Mouse (Mus musculus): ENCODE data around the gene Erc2.
"Not testable (repeated sequence)": the region's sequence is repeated elsewhere in the genome, so short reads cannot be mapped to it uniquely, and the experiment has no call there.

The Erc2 gene

GRCm38 (mm10) chr14:27622176-27622922 is at the start of gene Erc2:
Gene Erc2, plus strand, starts transcription at chr14:27622428.
- DNase-seq (ENCODE audit: low spot score in 2 of 2): peak; percentile 34

DNA sequence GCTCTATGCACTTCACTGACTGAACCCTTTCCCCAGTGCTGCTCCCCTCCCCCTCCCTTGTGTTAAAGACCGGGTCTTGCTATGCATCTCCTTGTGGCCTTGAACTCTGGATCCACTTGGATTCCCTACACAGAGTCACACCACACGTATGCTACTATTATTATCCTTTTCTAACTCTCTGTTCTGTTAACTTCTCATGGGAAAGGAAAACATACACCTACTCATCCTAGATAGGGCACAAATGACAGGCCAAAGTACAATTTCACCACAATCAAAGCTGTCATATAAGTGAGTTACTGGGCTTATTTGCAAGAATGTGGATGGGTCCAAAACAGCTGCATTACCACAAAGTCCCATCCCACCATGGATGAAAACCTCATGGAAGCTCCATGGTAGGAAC is 43.8 kb upstream of the Erc2 start:
- DNase-seq (ENCODE audit: low spot score in 2 of 2): no peak

GRCm38 (mm10) chr14:27589616-27590015 is 32.6 kb upstream of the Erc2 start:
- DNase-seq (ENCODE audit: low spot score in 2 of 2): not testable (repeated sequence)

GRCm38 (mm10) chr14:27592163-27592562 is 30.1 kb upstream of the Erc2 start:
- no peak for DNase-seq (ENCODE audit: low spot score in 2 of 2)

- peak; percentile 45 to 59 for DNase-seq (ENCODE audit: low spot score in 2 of 2)
These were observed 26.0 kb upstream of the Erc2 start for GRCm38 (mm10) chr14:27596265-27596664.

GRCm38 (mm10) chr14:27602136-27602535 is 20.1 kb upstream of the Erc2 start:
- DNase-seq (ENCODE audit: low spot score in 2 of 2): no peak

GRCm38 (mm10) chr14:27607419-27607818 is 14.8 kb upstream of the Erc2 start:
- no peak for DNase-seq (ENCODE audit: low spot score in 2 of 2)

DNA sequence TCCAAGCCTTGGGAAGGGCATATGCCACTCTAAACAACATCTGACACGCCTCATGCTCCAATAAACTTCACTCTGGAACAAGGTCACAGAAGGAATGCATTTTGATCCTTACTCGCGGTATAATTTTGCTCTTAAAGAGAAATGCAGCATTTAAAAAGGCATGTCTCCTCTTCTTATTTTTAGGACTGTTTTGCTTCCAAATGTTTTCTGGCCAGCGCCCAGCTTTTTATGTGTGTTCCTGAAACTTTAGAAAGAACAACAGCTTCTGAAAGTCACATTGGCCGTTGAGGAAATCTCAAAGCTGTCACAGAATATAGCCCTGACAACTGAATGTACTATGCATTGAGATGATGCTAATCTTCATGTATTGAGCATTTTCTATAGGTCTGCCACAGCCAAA is 8.5 kb upstream of the Erc2 start:
- no peak for DNase-seq (ENCODE audit: low spot score in 2 of 2)

GRCm38 (mm10) chr14:27617286-27617685 is 4.9 kb upstream of the Erc2 start:
- no peak for DNase-seq (ENCODE audit: low spot score in 2 of 2)

DNA sequence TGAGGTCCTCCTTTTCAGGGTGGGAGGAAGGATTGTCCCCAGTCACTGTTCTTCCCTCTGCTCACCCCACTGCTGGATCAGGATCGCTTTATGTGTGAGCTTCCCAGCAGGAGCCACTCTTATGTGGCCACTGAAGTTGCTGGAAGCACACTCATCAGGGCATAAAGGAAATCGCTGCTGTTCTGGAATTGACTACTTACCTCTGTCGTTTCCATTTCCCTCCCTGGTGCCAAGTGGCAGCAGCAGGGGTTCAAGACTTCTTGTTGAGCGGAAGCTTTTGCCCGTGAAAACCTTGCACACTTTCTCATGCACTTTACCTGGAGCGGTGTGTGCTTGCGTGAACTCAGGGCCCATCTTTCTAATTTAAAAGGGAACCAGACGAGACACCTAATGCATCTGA is 652 bp upstream of the Erc2 start:
- DNase-seq (ENCODE audit: low spot score in 2 of 2): no peak

- no peak for DNase-seq (ENCODE audit: low spot score in 2 of 2)
These were observed 643 bp downstream of the Erc2 start for GRCm38 (mm10) chr14:27622923-27623219.

GRCm38 (mm10) chr14:27623368-27623767 is 1.1 kb downstream of the Erc2 start:
- peak; percentile 8 for DNase-seq (ENCODE audit: low spot score in 2 of 2)

GRCm38 (mm10) chr14:27628701-27629100 is 6.5 kb downstream of the Erc2 start:
- DNase-seq (ENCODE audit: low spot score in 2 of 2): no peak

DNA sequence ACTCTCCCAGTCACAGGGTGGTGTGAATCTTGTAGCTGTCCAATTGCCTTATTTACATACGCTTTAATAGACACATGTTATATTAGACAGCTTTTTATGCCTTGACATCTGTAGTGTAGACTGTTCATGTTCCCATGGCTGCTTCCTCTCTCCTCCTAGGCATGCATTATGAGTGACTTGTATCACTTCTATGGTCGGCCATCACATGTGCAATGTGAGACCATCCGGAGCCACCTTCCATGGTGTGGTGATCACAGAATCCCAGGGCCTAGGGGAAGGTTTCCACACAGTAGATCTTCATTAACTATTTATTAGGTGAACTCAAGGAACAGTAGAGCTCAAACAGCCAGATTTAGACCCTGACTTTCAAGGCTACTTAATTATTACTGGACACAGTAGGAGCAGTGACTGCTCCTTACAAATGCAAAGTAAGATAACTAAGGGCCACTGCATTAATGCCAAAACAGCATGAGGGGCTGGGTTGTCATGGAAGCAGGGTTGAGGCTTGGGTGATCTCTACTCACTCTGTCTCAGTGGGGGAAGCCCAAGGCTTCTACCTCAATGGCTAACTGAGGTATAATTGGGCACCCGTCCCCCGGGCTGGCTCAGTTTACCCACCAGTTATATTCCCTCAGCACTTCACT is 7.3 kb downstream of the Erc2 start:
- no peak for DNase-seq (ENCODE audit: low spot score in 2 of 2)

DNA sequence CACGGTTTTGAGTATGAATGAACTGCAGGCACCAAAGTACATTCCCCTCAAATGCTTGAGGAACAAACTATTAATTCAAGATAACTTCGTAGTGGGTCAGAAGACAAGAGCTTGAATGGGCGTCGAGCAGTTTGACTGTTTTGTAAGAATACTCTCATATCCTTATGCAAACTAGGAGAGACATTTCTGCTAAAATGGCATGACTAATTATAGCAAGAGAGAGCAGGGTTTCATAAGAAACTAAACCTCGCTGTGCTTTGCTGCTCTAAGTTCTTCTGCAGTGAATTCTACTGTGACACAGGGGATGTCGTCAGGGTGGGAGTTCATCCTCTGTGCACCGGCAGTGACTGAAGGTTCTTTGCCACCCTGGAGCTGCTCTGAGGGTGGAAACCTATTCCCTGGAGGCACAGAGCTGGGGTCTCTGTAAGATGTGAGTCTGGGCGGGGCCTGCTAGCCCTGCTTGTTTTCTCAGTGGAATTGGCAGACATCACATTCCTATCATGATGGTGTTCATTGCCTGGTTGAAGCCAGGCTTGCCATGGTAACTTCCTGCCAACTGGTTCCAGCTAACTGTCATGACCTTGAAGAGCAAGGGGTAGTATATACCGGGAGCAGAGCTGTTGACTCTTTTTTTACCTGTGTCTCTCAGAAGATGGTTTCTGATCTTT is 8.9 kb downstream of the Erc2 start:
- no peak for DNase-seq (ENCODE audit: low spot score in 2 of 2)

- no peak for DNase-seq (ENCODE audit: low spot score in 2 of 2)
These were observed 12.5 kb downstream of the Erc2 start for GRCm38 (mm10) chr14:27634761-27635160.

- DNase-seq (ENCODE audit: low spot score in 2 of 2): no peak
These were observed 14.3 kb downstream of the Erc2 start for GRCm38 (mm10) chr14:27636556-27636955.

GRCm38 (mm10) chr14:27641382-27641781 is 19.2 kb downstream of the Erc2 start:
- no peak for DNase-seq (ENCODE audit: low spot score in 2 of 2)

DNA sequence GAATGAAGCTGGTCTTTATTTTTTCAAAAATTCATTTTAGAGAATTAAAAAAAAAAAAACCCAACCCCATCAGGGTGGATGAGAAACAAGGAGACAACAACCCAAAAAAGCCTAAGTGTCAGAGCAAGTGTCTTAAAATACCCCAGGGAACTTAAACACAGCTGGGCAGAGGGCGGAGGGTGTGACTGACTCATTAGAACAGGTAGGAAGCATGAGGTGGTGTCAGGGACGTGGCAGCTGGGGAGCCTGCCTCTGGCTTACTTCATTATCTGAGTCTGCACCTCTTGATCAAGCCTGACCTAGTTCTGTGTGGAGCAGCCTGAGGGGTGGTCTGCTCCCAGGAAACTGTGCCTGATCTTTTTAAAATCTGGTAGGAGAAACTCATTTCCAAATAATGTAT is 20.8 kb downstream of the Erc2 start:
- no peak for DNase-seq (ENCODE audit: low spot score in 2 of 2)

DNA sequence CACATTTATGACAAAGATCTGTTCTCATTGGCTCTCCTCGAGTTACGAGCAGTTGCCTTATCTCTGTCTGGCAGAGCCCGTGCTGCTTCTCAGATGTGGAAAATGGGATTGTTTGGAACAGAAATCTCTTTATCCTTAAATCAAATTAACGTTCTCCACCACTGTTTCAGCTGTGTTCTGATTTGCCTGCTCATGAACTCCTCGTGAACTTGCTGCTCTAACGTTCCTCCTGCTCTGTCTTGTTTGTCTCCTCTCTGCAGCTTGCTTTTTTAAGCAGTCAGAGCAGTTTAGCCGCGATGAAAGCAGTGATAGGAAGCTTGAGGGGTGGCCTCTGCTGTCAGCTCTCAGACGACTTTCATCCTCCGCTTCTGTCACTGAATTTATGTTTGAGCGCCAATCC is 32.4 kb downstream of the Erc2 start:
- DNase-seq (ENCODE audit: low spot score in 2 of 2): no peak

DNA sequence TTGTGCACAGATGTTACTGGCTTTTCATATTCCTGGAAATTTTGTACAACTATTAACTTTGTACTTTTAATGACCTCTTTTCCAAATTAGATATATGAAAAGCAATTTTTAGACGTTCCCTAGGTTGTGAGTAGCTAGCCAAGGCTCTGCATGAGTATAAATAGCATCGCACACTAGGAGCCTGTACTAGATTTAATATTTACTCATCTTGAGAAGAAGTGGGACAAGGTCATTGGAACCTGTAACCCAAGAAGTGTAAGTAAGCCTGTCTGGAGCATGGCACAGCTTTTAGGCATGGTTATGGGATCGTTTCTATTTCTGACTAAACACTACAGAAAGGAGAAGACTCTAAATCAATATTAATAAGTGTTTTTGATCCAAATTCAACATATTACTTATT is 36.4 kb downstream of the Erc2 start:
- no peak for DNase-seq (ENCODE audit: low spot score in 2 of 2)

GRCm38 (mm10) chr14:27661466-27661865 is 39.2 kb downstream of the Erc2 start:
- DNase-seq (ENCODE audit: low spot score in 2 of 2): no peak

DNA sequence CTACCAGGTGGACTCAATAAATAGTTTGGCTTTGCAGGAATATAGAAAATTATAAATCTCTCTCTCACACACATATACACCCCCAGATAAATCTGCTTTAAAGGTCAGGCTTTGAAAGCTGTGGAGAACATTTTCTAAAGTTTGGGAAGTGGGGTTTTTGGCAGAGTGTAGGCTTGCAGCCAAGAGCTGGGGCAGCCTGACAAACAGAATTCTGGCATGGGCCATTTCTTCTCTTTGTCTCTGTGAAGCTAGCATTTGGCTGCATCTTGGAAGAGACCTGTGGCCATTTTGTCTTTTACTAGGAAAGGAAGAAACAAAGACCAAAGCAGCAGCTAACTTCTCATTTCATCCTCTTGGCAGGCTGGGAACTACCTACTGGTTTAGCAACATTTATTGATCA is 40.0 kb downstream of the Erc2 start:
- DNase-seq (ENCODE audit: low spot score in 2 of 2): no peak

Data from urinary bladder, adult 18-20 months (tissue).